Mouse (Mus musculus): ENCODE results near the gene Rsg1.

The Rsg1 gene

GRCm38 (mm10) chr4:141247776-141248613 is 34.2 kb downstream of the Rsg1 start:
- DNase-seq, result no peak

GRCm38 (mm10) chr4:141248614-141248978 is 34.8 kb downstream of the Rsg1 start:
- DNase-seq, result no peak

GRCm38 (mm10) chr4:141249383-141249782 is 35.6 kb downstream of the Rsg1 start:
- DNase-seq, result no peak

- DNase-seq, result no peak
Measured at GRCm38 (mm10) chr4:141251071-141251470, 37.3 kb downstream of the Rsg1 start.

- DNase-seq, result no peak
Measured at GRCm38 (mm10) chr4:141252641-141253040, 38.9 kb downstream of the Rsg1 start.

GRCm38 (mm10) chr4:141254234-141254633 is 40.5 kb downstream of the Rsg1 start:
- DNase-seq, result no peak

GRCm38 (mm10) chr4:141257440-141257839 is 43.7 kb downstream of the Rsg1 start:
- no peak for DNase-seq

- no peak for DNase-seq
Measured at GRCm38 (mm10) chr4:141259413-141259812, 45.7 kb downstream of the Rsg1 start.

GRCm38 (mm10) chr4:141260007-141260723 is 46.4 kb downstream of the Rsg1 start:
- no peak for DNase-seq

GRCm38 (mm10) chr4:141262906-141263637 is 49.3 kb downstream of the Rsg1 start:
- DNase-seq, result no peak

GRCm38 (mm10) chr4:141265979-141266637 is 52.4 kb downstream of the Rsg1 start:
- DNase-seq, result no peak

- no peak for DNase-seq
Measured at GRCm38 (mm10) chr4:141267250-141267649, 53.5 kb downstream of the Rsg1 start.

- peak; percentile 75 for DNase-seq
Measured at GRCm38 (mm10) chr4:141267837-141268236, 54.1 kb downstream of the Rsg1 start.

- DNase-seq, result no peak
Measured at GRCm38 (mm10) chr4:141268350-141268749, 54.6 kb downstream of the Rsg1 start.

GRCm38 (mm10) chr4:141269080-141269479 is 55.3 kb downstream of the Rsg1 start:
- DNase-seq, result no peak

GRCm38 (mm10) chr4:141270201-141270940 is 56.6 kb downstream of the Rsg1 start:
- DNase-seq, result no peak

- no peak for DNase-seq
Measured at GRCm38 (mm10) chr4:141271228-141271627, 57.5 kb downstream of the Rsg1 start.

GRCm38 (mm10) chr4:141271721-141272120 is 58.0 kb downstream of the Rsg1 start:
- no peak for DNase-seq

GRCm38 (mm10) chr4:141272878-141273277 is 59.1 kb downstream of the Rsg1 start:
- DNase-seq, result no peak

- DNase-seq, result peak; percentile 80
Measured at GRCm38 (mm10) chr4:141273296-141273695, 59.5 kb downstream of the Rsg1 start.

- DNase-seq, result no peak
Measured at GRCm38 (mm10) chr4:141274485-141275341, 61.0 kb downstream of the Rsg1 start.
